ENCODE assay signal across 8 mouse cellular contexts in genomic region chr7:67953764-67954242, GRCm38 (mm10). TPM values are rescaled to one million over a fixed set of nuclear protein-coding genes. Genes with fewer than 3 reads are reported as not detected.
DNase-seq lines count a peak whose midpoint lies in the region; ATAC-seq and TF ChIP-seq lines count a peak whose summit lies in the region.

No protein-coding gene starts in this region.

- peaks cover 43% of the 10 kb centered on the region for H3K4me1 ChIP-seq in heart, embryonic 15.5 days (replicated peaks)
- peaks cover 19% of the 10 kb centered on the region for H3K4me1 ChIP-seq in limb, embryonic 11.5 days (ENCODE audit: control insufficient read depth, insufficient read depth, low read length)
- H3K4me1 ChIP-seq in midbrain, postnatal 0 days (ENCODE audit: insufficient read depth, low read length) = peaks cover 8% of the 10 kb centered on the region; the same call in 1 of the 2 replicates

- intact Hi-C loops in left cerebral cortex, postnatal 10 days (cut with DNase I) = loop anchor here (5.0 to 10.0 kb wide), 3 partner anchors 167 to 348 kb away; no protein-coding TSS in a partner anchor

- under 1% methylated on average over 23 of the region's 23 CpGs for WGBS in heart, embryonic 15.5 days
- 0% methylated on average over 23 of the region's 23 CpGs for WGBS in limb, embryonic 11.5 days
- WGBS in midbrain, postnatal 0 days = under 1% methylated on average over 23 of the region's 23 CpGs

- no peak for TF ChIP-seq CTCF in layer of hippocampus, adult 2 months (conservative IDR thresholded peaks at IDR 0.05)
- no peak for TF ChIP-seq CTCF in midbrain, postnatal 0 days (IDR thresholded peaks at IDR 0.05)

- H3K9ac ChIP-seq in heart, embryonic 15.5 days = peak overlapping the region; percentile 99
- peak overlapping the region; percentile 98 for H3K9ac ChIP-seq in limb, embryonic 11.5 days (ENCODE audit: low read length)
- H3K9ac ChIP-seq in midbrain, postnatal 0 days (replicated peaks; ENCODE audit: low read length, poor library complexity, severe bottlenecking) = peak overlapping the region; percentile 72

- peak overlapping the region; percentile 97 for H3K4me2 ChIP-seq in heart, embryonic 15.5 days
- peak overlapping the region; percentile 93 for H3K4me2 ChIP-seq in limb, embryonic 11.5 days (ENCODE audit: low read depth, severe bottlenecking)
- peak overlapping the region; percentile 99 for H3K4me2 ChIP-seq in midbrain, postnatal 0 days (ENCODE audit: low read depth, low read length, poor library complexity, severe bottlenecking)

- no peak for DNase-seq in layer of hippocampus, adult 2 months (ENCODE audit: low spot score in 2 of 2)
- DNase-seq in layer of hippocampus, postnatal 36 days = no peak
- DNase-seq in adrenal gland, postnatal 36 days = peak; percentile 49 to 52
- peak; percentile 56 for DNase-seq in limb, embryonic 11.5 days (ENCODE audit: low spot score)
- no peak for DNase-seq in midbrain, postnatal 0 days (ENCODE audit: low spot score)
- no peak for DNase-seq in left cerebral cortex, postnatal 10 days (ENCODE audit: extremely low spot score in 1 of 2, low spot score in 2 of 2)
- no peak for DNase-seq in layer of hippocampus, postnatal 14 days (ENCODE audit: low spot score in 2 of 2)

- no peaks in the 10 kb centered on the region for H3K9me3 ChIP-seq in heart, embryonic 15.5 days (replicated peaks)
- no peaks in the 10 kb centered on the region for H3K9me3 ChIP-seq in limb, embryonic 11.5 days (ENCODE audit: control insufficient read depth, low read length)
- H3K9me3 ChIP-seq in midbrain, postnatal 0 days (ENCODE audit: low read length) = no peaks in the 10 kb centered on the region

- no peaks in the 10 kb centered on the region for H3K36me3 ChIP-seq in heart, embryonic 15.5 days
- no peaks in the 10 kb centered on the region for H3K36me3 ChIP-seq in limb, embryonic 11.5 days (ENCODE audit: control insufficient read depth, insufficient read depth, low read length)
- no peaks in the 10 kb centered on the region for H3K36me3 ChIP-seq in midbrain, postnatal 0 days (ENCODE audit: insufficient read depth, low read length)

- ATAC-seq in heart, embryonic 15.5 days (replicated peaks; ENCODE audit: insufficient number of reproducible peaks, insufficient read depth, low FRiP score, low read depth) = no peak
- ATAC-seq in limb, embryonic 11.5 days (ENCODE audit: insufficient number of reproducible peaks, low FRiP score, low TSS enrichment, low read depth) = no peak
- ATAC-seq in midbrain, postnatal 0 days (ENCODE audit: low FRiP score) = no peak

- peak overlapping the region; percentile 99 for H3K27ac ChIP-seq in layer of hippocampus, adult 2 months
- H3K27ac ChIP-seq in heart, embryonic 15.5 days = peak overlapping the region; percentile 100
- H3K27ac ChIP-seq in limb, embryonic 11.5 days (replicated peaks; ENCODE audit: low read depth, low read length) = no peak overlapping the region
- H3K27ac ChIP-seq in midbrain, postnatal 0 days (ENCODE audit: low read depth, low read length) = no peak overlapping the region

- peak overlapping the region; percentile 89 for H3K4me3 ChIP-seq in layer of hippocampus, adult 2 months
- peak overlapping the region; percentile 98 for H3K4me3 ChIP-seq in heart, embryonic 15.5 days
- peak overlapping the region; percentile 97 for H3K4me3 ChIP-seq in limb, embryonic 11.5 days (ENCODE audit: low read depth, low read length)
- H3K4me3 ChIP-seq in midbrain, postnatal 0 days (ENCODE audit: low read depth, low read length) = peak overlapping the region; percentile 92

- H3K27me3 ChIP-seq in heart, embryonic 15.5 days = no peaks in the 10 kb centered on the region
- no peaks in the 10 kb centered on the region for H3K27me3 ChIP-seq in limb, embryonic 11.5 days (ENCODE audit: control insufficient read depth, insufficient read depth, low read length)
- H3K27me3 ChIP-seq in midbrain, postnatal 0 days (ENCODE audit: insufficient read depth, low read length) = no peaks in the 10 kb centered on the region

RNA-seq across cellular contexts. Expression of gene Igf1r, which starts 1.2 kb away (rescaled TPM):
- 10 to 100 TPM; 47.5 to 47.8 TPM for total RNA-seq in layer of hippocampus, adult 2 months (2021)
- total RNA-seq in layer of hippocampus, postnatal 36 days (2021) = 10 to 100 TPM; 37.4 to 41.9 TPM
- total RNA-seq in adrenal gland, postnatal 36 days (2021) = 10 to 100 TPM; 74.1 to 87.4 TPM
- polyA plus RNA-seq in heart, embryonic 15.5 days (2015; fragmentation: Nextera tagmentation; extraction: Ambion mirVana) = 13.9 and 16.5 TPM in 2 replicates
- polyA plus RNA-seq in limb, embryonic 11.5 days (2014; fragmentation: Nextera tagmentation; extraction: Ambion mirVana) = 27.8 and 29.9 TPM in 2 replicates
- total RNA-seq in midbrain, postnatal 0 days (2014; rRNA removed) = 39.2 and 40.3 TPM in 2 replicates
- 10.3 and 12.1 TPM in 2 replicates for polyA plus RNA-seq in midbrain, postnatal 0 days (2015; fragmentation: Nextera tagmentation; extraction: Ambion mirVana)
- 10 to 100 TPM; 41.4 to 44.2 TPM for total RNA-seq in left cerebral cortex, postnatal 10 days (2021)
- 10 to 100 TPM; 39.0 to 41.0 TPM for total RNA-seq in layer of hippocampus, postnatal 14 days (2021)

Comparison
In these comparisons a context has a peak if more than half of its experiments do, and no peak if none do; other contexts are left out.
1. DNase-seq: peak in adrenal gland, postnatal 36 days (2 of 2) and limb, embryonic 11.5 days (single experiment); none in layer of hippocampus, adult 2 months (0 of 2), layer of hippocampus, postnatal 36 days (0 of 2), midbrain, postnatal 0 days (single experiment), left cerebral cortex, postnatal 10 days (0 of 2) and layer of hippocampus, postnatal 14 days (0 of 2).
2. H3K27ac ChIP-seq: peak in layer of hippocampus, adult 2 months (single experiment) and heart, embryonic 15.5 days (single experiment); none in limb, embryonic 11.5 days (single experiment) and midbrain, postnatal 0 days (single experiment).
3. Peak in every context shown above with its lines, with median percentiles within 50 percentile points of each other: H3K4me3 ChIP-seq, H3K4me2 ChIP-seq and H3K9ac ChIP-seq.